Mouse (Mus musculus) R1 (cell line): ENCODE data around the gene Oscp1.

Experiments used
- DNase-seq: peaks from one replicate; pipeline ENCODE4 v3.0.0-alpha.2; 2018; ENCODE audit warnings: low read depth, low spot score

Oscp1 gene

GRCm38 (mm10) chr4:126110374-126111152, 52.2 kb downstream of the Oscp1 start:
- DNase-seq = peak; percentile 76

GRCm38 (mm10) chr4:126111153-126111549, 52.8 kb downstream of the Oscp1 start:
- peak; percentile 89 for DNase-seq

- DNase-seq = no peak
Observed at GRCm38 (mm10) chr4:126113243-126113642, 54.9 kb downstream of the Oscp1 start.

DNA sequence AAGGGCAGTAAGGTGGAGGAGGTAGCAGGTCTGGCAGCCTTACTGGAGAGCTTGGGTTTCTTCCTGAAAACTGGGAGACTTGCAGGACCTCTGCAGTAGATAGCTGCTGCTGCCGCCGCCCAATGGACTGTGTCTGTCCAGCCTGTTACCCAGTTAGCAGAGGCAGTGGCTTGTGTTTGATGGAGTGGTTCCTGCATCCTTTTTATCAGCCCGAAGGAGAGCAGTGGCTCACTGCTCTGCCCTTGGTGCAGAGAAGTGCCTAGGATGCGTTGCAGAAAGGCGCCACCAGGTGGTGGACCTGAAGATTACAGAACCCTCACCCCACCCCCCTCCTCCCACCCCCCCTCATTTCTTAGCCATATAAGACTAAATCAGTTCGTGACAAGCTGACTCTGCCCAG, 55.6 kb downstream of the Oscp1 start:
- peak; percentile 65 for DNase-seq

- no peak for DNase-seq
Observed at GRCm38 (mm10) chr4:126115411-126115810, 57.0 kb downstream of the Oscp1 start.

- no peak for DNase-seq
Observed at GRCm38 (mm10) chr4:126115871-126116521, 57.6 kb downstream of the Oscp1 start.

DNA sequence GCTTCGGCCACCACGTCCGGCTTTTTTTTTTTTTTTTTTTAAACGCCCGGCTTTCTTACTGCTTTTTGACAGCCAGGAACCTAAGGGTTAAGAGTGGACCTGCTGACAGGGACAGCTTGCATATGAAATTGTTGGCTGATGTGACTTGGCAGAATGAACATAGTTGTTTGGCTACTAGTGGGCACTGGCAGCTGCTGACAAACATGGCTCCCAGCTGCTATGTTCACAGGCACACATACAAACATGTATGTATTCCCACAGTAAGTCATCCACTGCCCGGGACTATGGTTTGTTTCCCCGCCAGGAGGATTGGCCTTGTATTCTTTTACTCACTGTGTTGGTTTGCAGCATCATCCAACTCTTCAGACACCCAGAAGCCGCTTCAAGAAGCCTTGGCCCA, 58.8 kb downstream of the Oscp1 start:
- no peak for DNase-seq

DNA sequence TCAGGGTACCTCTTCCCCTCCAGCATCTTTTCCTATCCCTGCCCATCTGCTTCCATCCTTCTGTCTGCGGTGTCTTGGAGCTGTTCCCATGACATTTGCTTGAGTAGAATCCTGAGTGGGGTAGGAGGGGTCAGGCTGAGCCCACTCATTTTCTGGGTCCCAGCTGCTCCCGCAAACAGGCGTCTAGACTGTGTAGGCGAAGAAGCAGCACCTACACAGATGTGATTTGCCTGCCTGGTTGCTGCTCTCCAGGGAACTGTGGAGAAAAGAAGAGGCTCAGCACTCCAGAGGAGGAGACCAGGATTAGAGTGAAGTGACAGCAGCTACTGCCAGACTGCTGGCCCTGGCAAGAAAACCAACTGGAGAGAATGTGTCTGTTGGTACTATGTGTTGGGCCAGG, 60.3 kb downstream of the Oscp1 start:
- DNase-seq = no peak

DNA sequence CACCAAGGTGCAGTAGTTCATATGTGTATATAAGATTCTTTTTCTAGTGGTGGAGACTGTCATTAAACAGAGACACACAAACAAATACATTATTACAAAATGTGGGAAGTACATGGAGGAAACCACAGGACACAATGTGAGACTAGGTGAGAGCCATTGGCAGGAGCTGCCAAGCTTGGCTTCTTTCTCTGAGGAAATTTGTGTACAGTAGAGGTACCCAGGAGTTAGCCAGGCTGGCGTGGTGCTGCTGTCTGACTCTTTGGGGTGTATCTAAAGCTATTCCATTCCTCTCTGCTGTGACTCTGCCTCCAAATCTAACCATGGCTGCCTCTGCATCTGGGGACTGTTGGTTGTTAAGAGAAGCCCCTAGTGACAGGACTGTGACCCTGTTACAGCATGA, 60.7 kb downstream of the Oscp1 start:
- no peak for DNase-seq

GRCm38 (mm10) chr4:126120052-126120451, 61.7 kb downstream of the Oscp1 start:
- DNase-seq = no peak

DNA sequence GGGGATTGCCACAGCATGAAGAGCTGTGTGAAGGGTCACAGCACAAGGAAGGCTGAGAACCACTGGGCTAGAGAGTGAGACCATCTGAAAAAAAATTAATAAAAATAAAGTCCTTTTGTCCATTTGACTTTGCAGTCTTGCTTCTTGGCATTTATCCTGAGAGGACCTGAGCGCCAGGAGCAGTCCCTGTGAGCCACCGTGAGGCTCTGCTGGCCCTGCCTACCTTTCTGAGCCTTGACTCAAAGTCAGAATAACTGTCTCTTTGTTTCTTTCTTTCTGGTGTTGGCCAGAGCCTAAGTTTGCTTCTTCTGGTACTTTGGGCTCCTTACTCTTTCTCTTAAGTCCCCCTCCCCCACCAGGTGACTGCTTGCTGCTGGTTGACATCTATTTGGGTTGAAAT, 62.1 kb downstream of the Oscp1 start:
- DNase-seq = no peak

- DNase-seq = peak; percentile 39
Observed at GRCm38 (mm10) chr4:126123309-126124040, 65.1 kb downstream of the Oscp1 start.

DNA sequence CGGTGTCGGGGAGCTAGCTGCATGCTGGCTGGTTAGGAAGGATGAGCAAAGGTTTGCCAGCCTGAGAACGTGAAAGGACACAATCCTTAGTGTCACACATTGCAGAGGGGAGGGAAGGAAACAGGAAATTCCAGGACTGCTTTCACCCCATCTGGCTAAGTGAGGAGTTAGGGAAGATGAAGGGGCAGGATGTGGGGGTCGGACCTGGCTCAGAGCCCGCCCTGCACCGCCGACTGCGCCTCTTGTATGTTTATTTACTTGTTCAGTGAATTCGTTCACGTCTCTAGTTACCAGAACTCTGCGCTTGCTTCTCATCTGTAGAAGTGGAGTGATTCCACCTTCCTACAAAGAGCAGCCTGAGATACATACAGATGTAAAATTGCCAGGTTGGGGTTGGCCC, 72.1 kb downstream of the Oscp1 start:
- DNase-seq = no peak

DNA sequence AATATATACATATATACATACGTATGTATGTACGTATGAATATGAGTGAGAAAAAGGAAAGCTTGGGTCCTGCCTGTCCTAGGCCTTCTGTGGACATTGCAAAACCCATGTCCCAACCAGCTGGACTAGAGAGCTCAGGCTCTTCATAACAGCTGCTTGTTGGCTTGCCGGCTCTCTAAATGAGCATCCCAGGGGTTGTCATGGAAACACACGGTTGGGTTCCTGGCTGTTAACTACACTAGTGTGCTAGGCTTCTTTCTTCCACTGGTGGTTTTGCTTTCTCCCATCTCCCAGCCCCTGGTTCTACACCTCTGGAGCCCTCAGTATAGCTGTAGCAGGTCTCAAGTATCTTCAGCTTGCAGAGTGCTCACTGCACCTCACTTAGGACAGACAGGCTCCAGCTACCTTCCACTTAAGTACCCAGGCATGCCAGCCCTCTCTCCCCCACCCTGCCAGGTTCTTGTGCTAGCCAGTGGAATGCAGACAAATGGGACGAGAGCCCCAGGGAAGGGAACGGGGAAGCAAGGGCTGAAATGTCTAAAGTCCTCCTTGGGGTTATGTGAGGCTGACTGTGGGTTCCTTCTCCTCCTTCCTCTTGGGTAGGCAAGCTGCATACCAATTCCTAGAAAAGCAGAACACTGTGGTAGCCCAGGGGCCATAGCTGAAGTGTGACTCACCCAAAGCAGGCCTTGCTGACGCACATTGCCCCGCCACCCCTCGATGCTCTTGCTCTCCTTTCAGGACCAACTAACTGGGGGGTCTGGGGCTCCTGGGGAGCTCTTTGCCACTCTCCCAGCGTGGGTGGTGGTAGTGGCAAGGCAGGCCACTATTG, 73.1 kb downstream of the Oscp1 start:
- DNase-seq = no peak

DNA sequence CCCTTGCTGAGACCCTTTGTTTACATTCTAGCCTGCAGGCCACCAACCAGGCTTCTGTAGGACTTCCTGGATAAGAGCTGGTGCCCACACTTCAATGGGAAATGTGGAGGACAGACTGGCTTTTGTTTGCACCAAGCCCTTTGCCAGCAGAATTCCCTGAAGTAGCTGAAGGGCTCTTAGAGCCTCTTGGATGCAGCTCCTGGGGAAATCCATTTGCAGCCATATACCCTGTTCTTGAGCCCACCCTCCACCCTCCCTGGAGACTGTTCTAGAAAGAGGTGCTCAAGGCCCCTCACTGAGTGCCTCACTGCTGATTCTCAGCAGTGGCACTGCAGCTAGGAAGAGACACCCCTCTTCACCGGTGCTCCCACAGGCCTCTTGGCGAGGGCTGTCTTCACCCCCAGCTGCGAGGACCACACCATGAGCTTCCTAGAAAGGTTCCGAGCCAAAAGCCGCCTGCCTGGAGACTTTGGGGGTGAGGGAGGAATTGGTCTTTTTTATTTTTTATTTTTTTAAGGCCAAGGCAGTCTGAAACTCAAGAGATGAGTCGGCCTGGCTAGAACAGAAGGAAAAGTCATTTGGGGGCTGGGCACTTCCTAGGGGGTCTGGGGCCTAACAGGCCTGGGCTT, 74.4 kb downstream of the Oscp1 start:
- no peak for DNase-seq

DNA sequence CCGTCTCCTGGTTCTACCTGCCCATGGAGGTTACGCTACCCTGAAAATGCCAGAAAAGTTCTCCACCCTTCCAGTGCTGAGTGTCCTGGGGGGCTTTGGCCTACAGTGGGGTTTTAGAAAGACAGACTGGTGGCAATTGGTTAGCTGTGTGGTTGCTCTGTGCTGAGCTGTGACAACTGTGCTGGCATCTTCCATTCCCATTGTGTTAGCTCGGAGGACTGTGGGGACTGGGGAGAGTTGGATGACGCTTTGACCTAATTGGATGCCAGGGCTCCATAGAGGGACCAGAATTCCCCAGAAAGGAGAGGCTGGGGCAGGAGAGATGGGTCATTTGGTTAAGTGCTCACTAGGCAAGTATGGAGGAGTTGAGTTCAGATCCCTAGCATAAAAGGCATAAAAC, 75.9 kb downstream of the Oscp1 start:
- no peak for DNase-seq

- DNase-seq = no peak
Observed at GRCm38 (mm10) chr4:126134639-126135038, 76.3 kb downstream of the Oscp1 start.

DNA sequence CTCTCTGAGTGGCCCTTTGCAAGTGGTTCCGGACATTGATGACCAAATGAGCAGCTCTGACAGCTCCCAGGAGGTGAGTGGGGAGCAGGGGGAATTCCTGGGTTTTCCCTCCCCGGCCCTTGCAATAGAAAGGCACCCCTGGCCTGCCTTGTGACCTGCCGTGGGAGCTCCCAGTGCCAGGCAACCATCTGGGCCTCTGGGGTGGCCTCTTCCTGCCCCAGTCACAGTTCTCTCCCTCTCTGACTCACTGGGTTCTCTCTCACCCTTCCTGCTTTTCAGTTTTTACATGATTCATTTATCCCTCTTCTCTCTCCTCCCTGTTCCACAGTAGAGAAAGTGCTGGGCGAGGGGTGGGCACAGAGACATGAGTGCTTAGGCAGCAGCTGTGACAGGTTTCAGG, 79.4 kb downstream of the Oscp1 start:
- no peak for DNase-seq

- DNase-seq = no peak
Observed at GRCm38 (mm10) chr4:126141021-126141420, 82.7 kb downstream of the Oscp1 start.
